Mouse (Mus musculus): ENCODE data around the gene Ppp2r3d.
"Not testable (repeated sequence)": the region's sequence is repeated elsewhere in the genome, so short reads cannot be mapped to it uniquely, and the experiment has no call there.

Ppp2r3d gene

GRCm38 (mm10) chr9:124476096-124476902 is at the start of gene Ppp2r3d:
Ppp2r3d (minus strand) TSS chr9:124476898.
- CTCF ChIA-PET: no interaction called here

GRCm38 (mm10) chr9:124493693-124494092 is 17.0 kb upstream of the Ppp2r3d start, which contains the start of gene Gm21836:
Gm21836 (minus strand) TSS chr9:124493793.
- CTCF ChIA-PET: not testable (repeated sequence)

GRCm38 (mm10) chr9:124480361-124480980 is 3.8 kb upstream of the Ppp2r3d start:
- CTCF ChIA-PET: not testable (repeated sequence)

GRCm38 (mm10) chr9:124478081-124478480 is 1.4 kb upstream of the Ppp2r3d start:
- CTCF ChIA-PET: no interaction called here

- CTCF ChIA-PET: no interaction called here
These were observed 1.0 kb downstream of the Ppp2r3d start for GRCm38 (mm10) chr9:124475689-124476088.

GRCm38 (mm10) chr9:124456572-124456971 is 20.1 kb downstream of the Ppp2r3d start:
- CTCF ChIA-PET: no interaction called here

- CTCF ChIA-PET: no interaction called here
These were observed 34.2 kb downstream of the Ppp2r3d start for GRCm38 (mm10) chr9:124442533-124442855.

GRCm38 (mm10) chr9:124441681-124442532 is 34.8 kb downstream of the Ppp2r3d start:
- CTCF ChIA-PET: no interaction called here

- CTCF ChIA-PET: no interaction called here
These were observed 36.0 kb downstream of the Ppp2r3d start for GRCm38 (mm10) chr9:124440724-124441045.

GRCm38 (mm10) chr9:124439848-124440723 is 36.6 kb downstream of the Ppp2r3d start:
- CTCF ChIA-PET: no interaction called here

GRCm38 (mm10) chr9:124439403-124439847 is 37.3 kb downstream of the Ppp2r3d start:
- CTCF ChIA-PET: no interaction called here

- CTCF ChIA-PET: no interaction called here
These were observed 37.9 kb downstream of the Ppp2r3d start for GRCm38 (mm10) chr9:124438686-124439346.

GRCm38 (mm10) chr9:124425411-124425885 is 51.2 kb downstream of the Ppp2r3d start:
- CTCF ChIA-PET: no interaction called here

GRCm38 (mm10) chr9:124424542-124425410 is 51.9 kb downstream of the Ppp2r3d start:
- CTCF ChIA-PET: no interaction called here

- CTCF ChIA-PET: no interaction called here
These were observed 52.5 kb downstream of the Ppp2r3d start for GRCm38 (mm10) chr9:124424292-124424541.

- CTCF ChIA-PET: no interaction called here
These were observed 53.0 kb downstream of the Ppp2r3d start for GRCm38 (mm10) chr9:124423552-124424291.

- CTCF ChIA-PET: no interaction called here
These were observed 53.7 kb downstream of the Ppp2r3d start for GRCm38 (mm10) chr9:124422900-124423551.

- CTCF ChIA-PET: no interaction called here
These were observed 54.3 kb downstream of the Ppp2r3d start for GRCm38 (mm10) chr9:124422427-124422826.

- CTCF ChIA-PET: no interaction called here
These were observed 63.8 kb downstream of the Ppp2r3d start for GRCm38 (mm10) chr9:124412921-124413320.
